Mouse (Mus musculus) forebrain, embryonic 15.5 days (tissue): ENCODE results near the gene Ncbp3. TPM values are rescaled to one million over a fixed set of nuclear protein-coding genes. Genes with fewer than 3 reads are reported as not detected.

ENCODE experiments used
- ATAC-seq: fragments of 200-750 bp; cut with Nextera tagmentation; replicated peaks from 2 replicates; pipeline ENCODE4 v1.8.0; 2017; ENCODE audit warnings: mild to moderate bottlenecking, moderate TSS enrichment, moderate library complexity
- H3K27ac ChIP-seq: fragments of 300-500 bp; sonication (generic); replicated peaks from 2 replicates; pipeline ENCODE4 v1.5.1; 2015; ENCODE audit warnings: mild to moderate bottlenecking, inconsistent platforms
- H3K27me3 ChIP-seq: fragments of 300-500 bp; sonication (generic); 2 replicates; pipeline ENCODE4 v1.6.1; 2015; ENCODE audit warnings: inconsistent platforms
- H3K36me3 ChIP-seq: fragments of 300-500 bp; sonication (generic); 2 replicates; pipeline ENCODE4 v1.6.1; 2015; ENCODE audit warnings: mild to moderate bottlenecking, inconsistent platforms
- H3K4me1 ChIP-seq: fragments of 300-500 bp; sonication (generic); 2 replicates; pipeline ENCODE4 v1.6.1; 2015; ENCODE audit warnings: inconsistent platforms
- H3K4me2 ChIP-seq: fragments of 300-500 bp; sonication (generic); replicated peaks from 2 replicates; pipeline ENCODE4 v1.6.1; 2015; ENCODE audit warnings: mild to moderate bottlenecking, inconsistent platforms
- H3K4me3 ChIP-seq: fragments of 300-500 bp; sonication (generic); 2 replicates; pipeline ENCODE4 v1.5.1; 2015; ENCODE audit warnings: mild to moderate bottlenecking, inconsistent platforms
- H3K9ac ChIP-seq: fragments of 300-500 bp; sonication (generic); replicated peaks from 2 replicates; pipeline ENCODE4 v1.6.1; 2015; ENCODE audit warnings: mild to moderate bottlenecking, inconsistent platforms
- H3K9me3 ChIP-seq: fragments of 300-500 bp; sonication (generic); 2 replicates; pipeline ENCODE4 v1.6.1; 2016; ENCODE audit warnings: inconsistent platforms
- WGBS: fragments of 180-500 bp; shearing (Covaris S2); methylation state at CpG from one replicate; pipeline ENCODE4 v1.1.7; 2015; ENCODE audit warnings: mixed read lengths; 5-methylcytosine and 5-hydroxymethylcytosine counted together
- polyA plus RNA-seq: library from polyadenylated mRNA; unstranded; fragments of >200 nt; fragmentation: Nextera tagmentation; extraction: Ambion mirVana; gene quantifications from 2 replicates; pipeline ENCODE4 v1.2.1, GENCODE M21; 2015

Ncbp3 gene
- polyA plus RNA-seq, 1 experiment from 2014 or later: 11.1 TPM

- H3K4me2 ChIP-seq: peak within 1 kb of the TSS; percentile 77
- H3K36me3 ChIP-seq: no peaks in the 10 kb centered on the region
- peak within 1 kb of the TSS; percentile 78 for H3K9ac ChIP-seq
- WGBS: under 1% methylated on average over 57 of the region's 57 CpGs
- peak within 1 kb of the TSS; percentile 45; the same call in 1 of the 2 replicates for H3K27ac ChIP-seq
- no peaks in the 10 kb centered on the region for H3K9me3 ChIP-seq
- peak; percentile 96 for ATAC-seq
- H3K4me1 ChIP-seq: peaks cover 15% of the 10 kb centered on the region
- H3K4me3 ChIP-seq: peak within 1 kb of the TSS; percentile 89
- peaks cover 10% of the 10 kb centered on the region; the same call in 1 of the 2 replicates for H3K27me3 ChIP-seq
These were observed 29.0 kb upstream of the Ncbp3 start, which contains the start of gene Camkk1 for GRCm38 (mm10) chr11:73018471-73019146. Gene Camkk1, plus strand, starts transcription at chr11:73019008.

- Histone ChIP-seq H3K4me3 (peak overlapping the region; percentile 89), H3K27me3 (peaks cover 10% of the 10 kb centered on the region; the same call in 1 of the 2 replicates), H3K36me3 (no peaks in the 10 kb centered on the region), H3K9ac (peak overlapping the region; percentile 78), H3K9me3 (no peaks in the 10 kb centered on the region), H3K27ac (peak overlapping the region; percentile 45; the same call in 1 of the 2 replicates), H3K4me1 (peaks cover 15% of the 10 kb centered on the region), H3K4me2 (peak overlapping the region; percentile 77)
- WGBS: under 1% methylated on average over 46 of the region's 46 CpGs
- peak; percentile 71 for ATAC-seq
These were observed 28.3 kb upstream of the Ncbp3 start for GRCm38 (mm10) chr11:73019147-73019795.

- WGBS: 63% methylated on average over 7 of the region's 7 CpGs
- Histone ChIP-seq H3K36me3 (no peaks in the 10 kb centered on the region), H3K9me3 (no peaks in the 10 kb centered on the region), H3K27ac (no peak overlapping the region), H3K4me2 (no peak overlapping the region), H3K4me3 (no peak overlapping the region), H3K4me1 (peaks cover 15% of the 10 kb centered on the region), H3K9ac (no peak overlapping the region), H3K27me3 (peaks cover 10% of the 10 kb centered on the region; the same call in 1 of the 2 replicates)
- ATAC-seq: no peak
These were observed 26.4 kb upstream of the Ncbp3 start for GRCm38 (mm10) chr11:73020953-73021800.

- H3K4me1 ChIP-seq: peaks cover 14% of the 10 kb centered on the region
- no peak overlapping the region for H3K27ac ChIP-seq
- no peak overlapping the region for H3K9ac ChIP-seq
- no peaks in the 10 kb centered on the region for H3K9me3 ChIP-seq
- peaks cover 10% of the 10 kb centered on the region; the same call in 1 of the 2 replicates for H3K27me3 ChIP-seq
- H3K4me3 ChIP-seq: no peak overlapping the region
- WGBS: 48% methylated on average over 9 of the region's 9 CpGs
- no peak overlapping the region for H3K4me2 ChIP-seq
- H3K36me3 ChIP-seq: peaks cover under 1% of the 10 kb centered on the region; the same call in 1 of the 2 replicates
- no peak for ATAC-seq
These were observed 24.5 kb upstream of the Ncbp3 start for GRCm38 (mm10) chr11:73023099-73023498.

- WGBS: 33% methylated on average over 4 of the region's 4 CpGs
- Histone ChIP-seq H3K4me2 (no peak overlapping the region), H3K36me3 (peaks cover 3% of the 10 kb centered on the region; the same call in 1 of the 2 replicates), H3K27me3 (peaks cover 10% of the 10 kb centered on the region; the same call in 1 of the 2 replicates), H3K9me3 (no peaks in the 10 kb centered on the region), H3K4me3 (no peak overlapping the region), H3K4me1 (peaks cover 9% of the 10 kb centered on the region), H3K27ac (no peak overlapping the region), H3K9ac (no peak overlapping the region)
- ATAC-seq: no peak
These were observed 23.8 kb upstream of the Ncbp3 start for GRCm38 (mm10) chr11:73023827-73024226.

GRCm38 (mm10) chr11:73024236-73024904 is 23.2 kb upstream of the Ncbp3 start:
- WGBS: 73% methylated on average over 7 of the region's 7 CpGs
- Histone ChIP-seq H3K9ac (no peak overlapping the region), H3K4me1 (peaks cover 7% of the 10 kb centered on the region), H3K27ac (no peak overlapping the region), H3K9me3 (no peaks in the 10 kb centered on the region), H3K36me3 (peaks cover 3% of the 10 kb centered on the region; the same call in 1 of the 2 replicates), H3K27me3 (peaks cover 10% of the 10 kb centered on the region; the same call in 1 of the 2 replicates), H3K4me3 (no peak overlapping the region), H3K4me2 (no peak overlapping the region)
- no peak for ATAC-seq

GRCm38 (mm10) chr11:73026961-73027360 is 20.6 kb upstream of the Ncbp3 start:
- Histone ChIP-seq H3K4me3 (no peak overlapping the region), H3K36me3 (peaks cover 3% of the 10 kb centered on the region; the same call in 1 of the 2 replicates), H3K4me2 (no peak overlapping the region), H3K9me3 (no peaks in the 10 kb centered on the region), H3K9ac (no peak overlapping the region), H3K27me3 (no peaks in the 10 kb centered on the region), H3K4me1 (peaks cover 11% of the 10 kb centered on the region), H3K27ac (no peak overlapping the region)
- 59% methylated on average over 8 of the region's 8 CpGs for WGBS
- ATAC-seq: no peak

- peak overlapping the region; percentile 64 for H3K4me2 ChIP-seq
- peaks cover 11% of the 10 kb centered on the region for H3K4me1 ChIP-seq
- no peaks in the 10 kb centered on the region for H3K27me3 ChIP-seq
- peak overlapping the region; percentile 52 for H3K9ac ChIP-seq
- peak; percentile 95 for ATAC-seq
- H3K36me3 ChIP-seq: peaks cover 3% of the 10 kb centered on the region; the same call in 1 of the 2 replicates
- H3K4me3 ChIP-seq: peak overlapping the region; percentile 37
- no peaks in the 10 kb centered on the region for H3K9me3 ChIP-seq
- H3K27ac ChIP-seq: peak overlapping the region; percentile 82
- 23% methylated on average over 20 of the region's 20 CpGs for WGBS
These were observed 16.6 kb upstream of the Ncbp3 start for GRCm38 (mm10) chr11:73030821-73031498.

- no peaks in the 10 kb centered on the region for H3K9me3 ChIP-seq
- H3K9ac ChIP-seq: peak overlapping the region; percentile 52; the same call in 1 of the 2 replicates
- H3K27ac ChIP-seq: peak overlapping the region; percentile 82
- H3K4me2 ChIP-seq: peak overlapping the region; percentile 64; the same call in 1 of the 2 replicates
- H3K4me3 ChIP-seq: no peak overlapping the region
- H3K36me3 ChIP-seq: peaks cover 3% of the 10 kb centered on the region; the same call in 1 of the 2 replicates
- peaks cover 11% of the 10 kb centered on the region for H3K4me1 ChIP-seq
- ATAC-seq: peak; percentile 4; the same call in 1 of the 2 replicates
- WGBS: 62% methylated on average over 5 of the region's 5 CpGs
- no peaks in the 10 kb centered on the region for H3K27me3 ChIP-seq
These were observed 16.0 kb upstream of the Ncbp3 start for GRCm38 (mm10) chr11:73031536-73031935.

- no peak overlapping the region for H3K9ac ChIP-seq
- 85% methylated on average over 7 of the region's 7 CpGs for WGBS
- no peak overlapping the region for H3K4me3 ChIP-seq
- no peaks in the 10 kb centered on the region for H3K36me3 ChIP-seq
- H3K4me1 ChIP-seq: peaks cover 7% of the 10 kb centered on the region
- H3K4me2 ChIP-seq: no peak overlapping the region
- no peaks in the 10 kb centered on the region for H3K27me3 ChIP-seq
- H3K27ac ChIP-seq: no peak overlapping the region
- H3K9me3 ChIP-seq: no peaks in the 10 kb centered on the region
- no peak for ATAC-seq
These were observed 11.5 kb upstream of the Ncbp3 start for GRCm38 (mm10) chr11:73036077-73036476.

GRCm38 (mm10) chr11:73036889-73037288 is 10.7 kb upstream of the Ncbp3 start:
- WGBS: 72% methylated on average over 6 of the region's 6 CpGs
- H3K4me2 ChIP-seq: no peak overlapping the region
- H3K9ac ChIP-seq: no peak overlapping the region
- no peaks in the 10 kb centered on the region for H3K9me3 ChIP-seq
- no peak overlapping the region for H3K4me3 ChIP-seq
- no peak overlapping the region for H3K27ac ChIP-seq
- no peaks in the 10 kb centered on the region for H3K36me3 ChIP-seq
- H3K4me1 ChIP-seq: no peaks in the 10 kb centered on the region
- ATAC-seq: no peak
- no peaks in the 10 kb centered on the region for H3K27me3 ChIP-seq
